Mouse (Mus musculus) heart, adult 18-20 months (tissue): Measurements from ENCODE around the gene C1ql3. TPM values are rescaled to one million over a fixed set of nuclear protein-coding genes. Genes with fewer than 3 reads are reported as not detected.

Source experiments
- total RNA-seq, 2 experiments: library from RNA; stranded (reverse); gene quantifications; 2 replicates each; pipeline ENCODE4 v1.2.3; 2021

Gene C1ql3
- total RNA-seq, 2 experiments from 2014 or later = 0.10 to 0.21 TPM

Other genes with a start within 250 kb of the C1ql3 start
- gene Pter, start 87.8 kb downstream of the C1ql3 start, total RNA-seq = 1 to 10 TPM; 8.5 to 9.3 TPM